Mouse (Mus musculus): ENCODE measurements at regions not wholly inside any gene's neighbourhood (a gene's known extent, or its start where the extent isn't known, plus 50 kb on each side); places are given as distances from the start of the nearest gene placed in this dataset.

- WGBS: 80% methylated on average over 6 of the region's 6 CpGs
- H3K4me3 ChIP-seq (ENCODE audit: low read depth, low read length): no peak overlapping the region
- TF ChIP-seq POLR2A (IDR thresholded peaks at IDR 0.05; ENCODE audit: low read depth, low read length) (no peak), CTCF (IDR thresholded peaks at IDR 0.05; ENCODE audit: extremely low read depth, insufficient read length, insufficient replicate concordance, low read depth, low read length) (no peak)
- H3K4me1 ChIP-seq (ENCODE audit: control insufficient read depth, insufficient read depth, insufficient read length, low read length): no peaks in the 10 kb centered on the region
- no peaks in the 10 kb centered on the region for H3K27me3 ChIP-seq (ENCODE audit: control insufficient read depth, insufficient read depth, low read length)
- no peaks in the 10 kb centered on the region for H3K36me3 ChIP-seq (ENCODE audit: control insufficient read depth, insufficient read depth, low read length)
- H3K27ac ChIP-seq (ENCODE audit: insufficient read depth, low read depth, low read length): no peak overlapping the region
These were observed 320.5 kb downstream of the Slc4a3 start for GRCm38 (mm10) chr1:75866556-75866955.

GRCm38 (mm10) chr1:75869414-75869813 is 323.3 kb downstream of the Slc4a3 start:
- Histone ChIP-seq H3K4me3 (ENCODE audit: low read depth, low read length) (no peak overlapping the region), H3K27ac (ENCODE audit: insufficient read depth, low read depth, low read length) (no peak overlapping the region), H3K27me3 (ENCODE audit: control insufficient read depth, insufficient read depth, low read length) (no peaks in the 10 kb centered on the region), H3K36me3 (ENCODE audit: control insufficient read depth, insufficient read depth, low read length) (no peaks in the 10 kb centered on the region), H3K4me1 (ENCODE audit: control insufficient read depth, insufficient read depth, insufficient read length, low read length) (no peaks in the 10 kb centered on the region)
- 60% methylated on average over 2 of the region's 2 CpGs for WGBS
- TF ChIP-seq CTCF (IDR thresholded peaks at IDR 0.05; ENCODE audit: extremely low read depth, insufficient read length, insufficient replicate concordance, low read depth, low read length) (no peak), POLR2A (IDR thresholded peaks at IDR 0.05; ENCODE audit: low read depth, low read length) (no peak)

- 78% methylated on average over 5 of the region's 5 CpGs for WGBS
- no peak for TF ChIP-seq CTCF (IDR thresholded peaks at IDR 0.05; ENCODE audit: extremely low read depth, insufficient read length, insufficient replicate concordance, low read depth, low read length)
- TF ChIP-seq POLR2A (IDR thresholded peaks at IDR 0.05; ENCODE audit: low read depth, low read length): no peak
These were observed 323.8 kb downstream of the Slc4a3 start for GRCm38 (mm10) chr1:75869846-75870245.

GRCm38 (mm10) chr1:75873911-75874310 is 327.8 kb downstream of the Slc4a3 start:
- 84% methylated on average over 6 of the region's 6 CpGs for WGBS
- no peak overlapping the region for H3K27ac ChIP-seq (ENCODE audit: insufficient read depth, low read depth, low read length)

More at GRCm38 (mm10) chr1:75869846-75870245, 323.8 kb downstream of the Slc4a3 start:
- Histone ChIP-seq H3K36me3 (ENCODE audit: control insufficient read depth, insufficient read depth, low read length) (no peaks in the 10 kb centered on the region), H3K27ac (ENCODE audit: insufficient read depth, low read depth, low read length) (no peak overlapping the region), H3K4me1 (ENCODE audit: control insufficient read depth, insufficient read depth, insufficient read length, low read length) (no peaks in the 10 kb centered on the region), H3K4me3 (ENCODE audit: low read depth, low read length) (no peak overlapping the region), H3K27me3 (ENCODE audit: control insufficient read depth, insufficient read depth, low read length) (no peaks in the 10 kb centered on the region)

GRCm38 (mm10) chr1:75877209-75877608 is 331.1 kb downstream of the Slc4a3 start:
- H3K36me3 ChIP-seq (ENCODE audit: control insufficient read depth, insufficient read depth, low read length): no peaks in the 10 kb centered on the region
- no peaks in the 10 kb centered on the region for H3K4me1 ChIP-seq (ENCODE audit: control insufficient read depth, insufficient read depth, insufficient read length, low read length)
- H3K27me3 ChIP-seq (ENCODE audit: control insufficient read depth, insufficient read depth, low read length): no peaks in the 10 kb centered on the region
- WGBS: 74% methylated on average over 5 of the region's 5 CpGs
- no peak overlapping the region for H3K27ac ChIP-seq (ENCODE audit: insufficient read depth, low read depth, low read length)
- TF ChIP-seq POLR2A (IDR thresholded peaks at IDR 0.05; ENCODE audit: low read depth, low read length) (no peak), CTCF (IDR thresholded peaks at IDR 0.05; ENCODE audit: extremely low read depth, insufficient read length, insufficient replicate concordance, low read depth, low read length) (no peak)
- H3K4me3 ChIP-seq (ENCODE audit: low read depth, low read length): no peak overlapping the region

More at GRCm38 (mm10) chr1:75873911-75874310, 327.8 kb downstream of the Slc4a3 start:
- H3K36me3 ChIP-seq (ENCODE audit: control insufficient read depth, insufficient read depth, low read length): no peaks in the 10 kb centered on the region
- H3K27me3 ChIP-seq (ENCODE audit: control insufficient read depth, insufficient read depth, low read length): no peaks in the 10 kb centered on the region
- TF ChIP-seq CTCF (IDR thresholded peaks at IDR 0.05; ENCODE audit: extremely low read depth, insufficient read length, insufficient replicate concordance, low read depth, low read length) (no peak), POLR2A (IDR thresholded peaks at IDR 0.05; ENCODE audit: low read depth, low read length) (no peak)
- H3K4me3 ChIP-seq (ENCODE audit: low read depth, low read length): no peak overlapping the region
- no peaks in the 10 kb centered on the region for H3K4me1 ChIP-seq (ENCODE audit: control insufficient read depth, insufficient read depth, insufficient read length, low read length)

- H3K27me3 ChIP-seq (ENCODE audit: control insufficient read depth, insufficient read depth, low read length): no peaks in the 10 kb centered on the region
- no peaks in the 10 kb centered on the region for H3K36me3 ChIP-seq (ENCODE audit: control insufficient read depth, insufficient read depth, low read length)
- WGBS: 18% methylated on average over 7 of the region's 7 CpGs
- H3K4me3 ChIP-seq (ENCODE audit: low read depth, low read length): no peak overlapping the region
- no peak overlapping the region for H3K27ac ChIP-seq (ENCODE audit: insufficient read depth, low read depth, low read length)
- H3K4me1 ChIP-seq (ENCODE audit: control insufficient read depth, insufficient read depth, insufficient read length, low read length): no peaks in the 10 kb centered on the region
- TF ChIP-seq POLR2A (IDR thresholded peaks at IDR 0.05; ENCODE audit: low read depth, low read length): no peak
- no peak for TF ChIP-seq CTCF (IDR thresholded peaks at IDR 0.05; ENCODE audit: extremely low read depth, insufficient read length, insufficient replicate concordance, low read depth, low read length)
These were observed 339.6 kb downstream of the Slc4a3 start for GRCm38 (mm10) chr1:75885632-75886031.

GRCm38 (mm10) chr1:75888499-75889208 is 342.6 kb downstream of the Slc4a3 start:
- Histone ChIP-seq H3K27ac (ENCODE audit: insufficient read depth, low read depth, low read length) (no peak overlapping the region), H3K27me3 (ENCODE audit: control insufficient read depth, insufficient read depth, low read length) (no peaks in the 10 kb centered on the region), H3K36me3 (ENCODE audit: control insufficient read depth, insufficient read depth, low read length) (no peaks in the 10 kb centered on the region), H3K4me3 (ENCODE audit: low read depth, low read length) (no peak overlapping the region), H3K4me1 (ENCODE audit: control insufficient read depth, insufficient read depth, insufficient read length, low read length) (no peaks in the 10 kb centered on the region)
- no peak for TF ChIP-seq CTCF (IDR thresholded peaks at IDR 0.05; ENCODE audit: extremely low read depth, insufficient read length, insufficient replicate concordance, low read depth, low read length)
- TF ChIP-seq POLR2A (IDR thresholded peaks at IDR 0.05; ENCODE audit: low read depth, low read length): no peak
- WGBS: 39% methylated on average over 9 of the region's 9 CpGs
